ENCODE assay signal across 20 mouse cellular contexts in genomic region chr15:85173425-85173824, GRCm38 (mm10). TPM values are rescaled to one million over a fixed set of nuclear protein-coding genes. Genes with fewer than 3 reads are reported as not detected.
DNase-seq lines count a peak whose midpoint lies in the region; ATAC-seq and TF ChIP-seq lines count a peak whose summit lies in the region.
"Had no signal": no experiment of that assay in that cellular context is flagged by ENCODE, and none has a peak within 500 bp of the region (broad histone marks: within the 10 kb centered on the region; RNA-seq: fewer than 3 reads in every experiment).

No protein-coding gene starts in this region.

- WGBS in intestine, embryonic 14.5 days, result 53% methylated on average over 8 of the region's 8 CpGs
- 56% methylated on average over 8 of the region's 8 CpGs for WGBS in intestine, embryonic 16.5 days
- WGBS in embryonic facial prominence, embryonic 11.5 days, result 50% methylated on average over 8 of the region's 8 CpGs
- 78% methylated on average over 8 of the region's 8 CpGs for WGBS in midbrain, postnatal 0 days

- H3K9me3 ChIP-seq in intestine, embryonic 14.5 days (ENCODE audit: control insufficient read depth, low read length), result no peaks in the 10 kb centered on the region
- H3K9me3 ChIP-seq in intestine, embryonic 16.5 days (ENCODE audit: control insufficient read depth, low read length), result peaks cover 4% of the 10 kb centered on the region; the same call in 1 of the 2 replicates
- H3K9me3 ChIP-seq in embryonic facial prominence, embryonic 11.5 days (replicated peaks; ENCODE audit: control insufficient read depth, low read length), result no peaks in the 10 kb centered on the region
- H3K9me3 ChIP-seq in midbrain, postnatal 0 days (ENCODE audit: low read length), result no peaks in the 10 kb centered on the region
- H3K9me3 ChIP-seq: forebrain, embryonic 13.5 days had no signal

- no peak for ATAC-seq in intestine, embryonic 14.5 days (replicated peaks; ENCODE audit: low FRiP score, low TSS enrichment, low read depth)
- ATAC-seq in intestine, embryonic 16.5 days, result no peak
- ATAC-seq in embryonic facial prominence, embryonic 11.5 days (replicated peaks; ENCODE audit: insufficient number of reproducible peaks, low FRiP score, low TSS enrichment, low read depth), result 0 out of 2 replicates have a peak, but pooled peaks have one; percentile 62
- no peak for ATAC-seq in midbrain, postnatal 0 days (ENCODE audit: low FRiP score)
- ATAC-seq: forebrain, embryonic 13.5 days had no signal

- H3K36me3 ChIP-seq in intestine, embryonic 14.5 days (ENCODE audit: control insufficient read depth, insufficient read depth, low read length), result no peaks in the 10 kb centered on the region
- H3K36me3 ChIP-seq in intestine, embryonic 16.5 days (ENCODE audit: control insufficient read depth, insufficient read depth, low read length), result no peaks in the 10 kb centered on the region
- H3K36me3 ChIP-seq in embryonic facial prominence, embryonic 11.5 days (replicated peaks; ENCODE audit: control insufficient read depth, insufficient read depth, low read depth, low read length), result no peaks in the 10 kb centered on the region
- H3K36me3 ChIP-seq in midbrain, postnatal 0 days (ENCODE audit: insufficient read depth, low read length), result no peaks in the 10 kb centered on the region

- no peak for TF ChIP-seq CTCF in midbrain, postnatal 0 days (IDR thresholded peaks at IDR 0.05)

- no peak overlapping the region for H3K4me3 ChIP-seq in intestine, embryonic 14.5 days (ENCODE audit: low read depth, low read length)
- H3K4me3 ChIP-seq in intestine, embryonic 16.5 days (ENCODE audit: low read length), result no peak overlapping the region
- no peak overlapping the region for H3K4me3 ChIP-seq in embryonic facial prominence, embryonic 11.5 days (ENCODE audit: low read depth, low read length)
- H3K4me3 ChIP-seq in midbrain, postnatal 0 days (ENCODE audit: low read depth, low read length), result no peak overlapping the region
- H3K4me3 ChIP-seq: forebrain, embryonic 13.5 days had no signal

- peak; percentile 41 for DNase-seq in embryo, embryonic 11 days
- no peak for DNase-seq in embryo, embryonic 9.5 days (ENCODE audit: extremely low spot score)
- no peak for DNase-seq in intestine, embryonic 14.5 days (ENCODE audit: low spot score)
- DNase-seq in embryonic facial prominence, embryonic 11.5 days (ENCODE audit: low spot score), result peak; percentile 66
- DNase-seq in retina, embryonic 14.5 days (ENCODE audit: low spot score), result peak; percentile 19
- DNase-seq in midbrain, postnatal 0 days (ENCODE audit: low spot score), result no peak
- DNase-seq in gastrocnemius, adult 18-20 months (ENCODE audit: low spot score), result no peak
- DNase-seq: cerebellum, adult 8-10 months; gastrocnemius, postnatal 10 days; kidney, adult 8-10 months; midbrain, embryonic 14.5 days; right cerebral cortex, postnatal 4 days; thymus, postnatal 4 days had no signal

- no peak overlapping the region for H3K9ac ChIP-seq in intestine, embryonic 14.5 days (ENCODE audit: low read length)
- H3K9ac ChIP-seq in intestine, embryonic 16.5 days (ENCODE audit: low read depth, low read length), result no peak overlapping the region
- no peak overlapping the region for H3K9ac ChIP-seq in embryonic facial prominence, embryonic 11.5 days (replicated peaks; ENCODE audit: low read length)
- no peak overlapping the region for H3K9ac ChIP-seq in midbrain, postnatal 0 days (replicated peaks; ENCODE audit: low read length, poor library complexity, severe bottlenecking)
- H3K9ac ChIP-seq: forebrain, embryonic 13.5 days had no signal

- H3K4me1 ChIP-seq in intestine, embryonic 14.5 days (replicated peaks; ENCODE audit: control insufficient read depth, insufficient read depth, low read length), result 0 out of 2 replicates have a peak, but pooled peaks cover 8% of the 10 kb centered on the region
- H3K4me1 ChIP-seq in intestine, embryonic 16.5 days (ENCODE audit: control insufficient read depth, insufficient read depth, low read length), result peaks cover 3% of the 10 kb centered on the region; the same call in 1 of the 2 replicates
- H3K4me1 ChIP-seq in embryonic facial prominence, embryonic 11.5 days (ENCODE audit: control insufficient read depth, insufficient read depth, low read length), result no peaks in the 10 kb centered on the region; the same call in 1 of the 2 replicates
- H3K4me1 ChIP-seq in midbrain, postnatal 0 days (ENCODE audit: insufficient read depth, low read length), result no peaks in the 10 kb centered on the region
- H3K4me1 ChIP-seq: forebrain, embryonic 13.5 days had no signal

- no peaks in the 10 kb centered on the region for H3K27me3 ChIP-seq in intestine, embryonic 14.5 days (replicated peaks; ENCODE audit: control insufficient read depth, insufficient read depth, low read length)
- H3K27me3 ChIP-seq in intestine, embryonic 16.5 days (replicated peaks; ENCODE audit: control insufficient read depth, insufficient read depth, low read length), result no peaks in the 10 kb centered on the region
- no peaks in the 10 kb centered on the region for H3K27me3 ChIP-seq in embryonic facial prominence, embryonic 11.5 days (ENCODE audit: control insufficient read depth, insufficient read depth, low read length)
- no peaks in the 10 kb centered on the region for H3K27me3 ChIP-seq in midbrain, postnatal 0 days (ENCODE audit: insufficient read depth, low read length)
- H3K27me3 ChIP-seq: forebrain, embryonic 13.5 days had no signal

- peak overlapping the region; percentile 48; the same call in 1 of the 2 replicates for H3K27ac ChIP-seq in intestine, embryonic 14.5 days (ENCODE audit: low read depth)
- H3K27ac ChIP-seq in intestine, embryonic 16.5 days (ENCODE audit: low read length), result no peak overlapping the region; the same call in 1 of the 2 replicates
- 0 out of 2 replicates have a peak overlapping the region, but pooled peaks have one; percentile 28 for H3K27ac ChIP-seq in embryonic facial prominence, embryonic 11.5 days (replicated peaks; ENCODE audit: low read depth, low read length)
- H3K27ac ChIP-seq in midbrain, postnatal 0 days (ENCODE audit: low read depth, low read length), result no peak overlapping the region
- H3K27ac ChIP-seq: forebrain, embryonic 13.5 days; macrophage had no signal

- no peak overlapping the region; the same call in 1 of the 2 replicates for H3K4me2 ChIP-seq in intestine, embryonic 14.5 days (ENCODE audit: low read length)
- H3K4me2 ChIP-seq in intestine, embryonic 16.5 days (ENCODE audit: low read depth, low read length), result no peak overlapping the region
- no peak overlapping the region for H3K4me2 ChIP-seq in embryonic facial prominence, embryonic 11.5 days (ENCODE audit: low read depth, low read length)
- no peak overlapping the region for H3K4me2 ChIP-seq in midbrain, postnatal 0 days (ENCODE audit: low read depth, low read length, poor library complexity, severe bottlenecking)
- H3K4me2 ChIP-seq: forebrain, embryonic 13.5 days had no signal

RNA-seq across cellular contexts. Expression of gene Fbln1, which starts 32.3 kb away (rescaled TPM):
- 236 and 255 TPM in 2 replicates for polyA plus RNA-seq in intestine, embryonic 14.5 days (2014; fragmentation: Nextera tagmentation; extraction: Ambion mirVana)
- polyA plus RNA-seq in intestine, embryonic 16.5 days (2015; fragmentation: Nextera tagmentation; extraction: Ambion mirVana), result 189 and 191 TPM in 2 replicates
- polyA plus RNA-seq in embryonic facial prominence, embryonic 11.5 days (2014; fragmentation: Nextera tagmentation; extraction: Ambion mirVana), result 200 and 208 TPM in 2 replicates
- 57.8 and 64.5 TPM in 2 replicates for total RNA-seq in midbrain, postnatal 0 days (2014; rRNA removed)
- 46.2 and 48.5 TPM in 2 replicates for polyA plus RNA-seq in midbrain, postnatal 0 days (2015; fragmentation: Nextera tagmentation; extraction: Ambion mirVana)
- total RNA-seq in gastrocnemius, adult 18-20 months (2021), result 10 to 100 TPM in 1 of 2 experiments, 1 to 10 TPM in 1; 8.5 to 11.1 TPM
- polyA plus RNA-seq: macrophage had no signal

RNA-seq across cellular contexts. Expression of gene Ribc2, which starts 41.5 kb away (rescaled TPM):
- 0.20 and 0.40 TPM in 2 replicates for polyA plus RNA-seq in intestine, embryonic 14.5 days (2014; fragmentation: Nextera tagmentation; extraction: Ambion mirVana)
- polyA plus RNA-seq in intestine, embryonic 16.5 days (2015; fragmentation: Nextera tagmentation; extraction: Ambion mirVana), result 0.12 TPM in 1 of 2 replicates, not detected in the other
- polyA plus RNA-seq in embryonic facial prominence, embryonic 11.5 days (2014; fragmentation: Nextera tagmentation; extraction: Ambion mirVana), result 0.52 and 1.1 TPM in 2 replicates
- total RNA-seq in midbrain, postnatal 0 days (2014; rRNA removed), result 0.77 TPM in 1 of 2 replicates, not detected in the other
- polyA plus RNA-seq in midbrain, postnatal 0 days (2015; fragmentation: Nextera tagmentation; extraction: Ambion mirVana), result 0.80 and 0.93 TPM in 2 replicates
- not detected for total RNA-seq in gastrocnemius, adult 18-20 months (2021)
- total RNA-seq: adrenal gland, adult 18-20 months; gastrocnemius, postnatal 10 days; left cerebral cortex, postnatal 36 days had no signal
- polyA plus RNA-seq: liver, embryonic 16.5 days; macrophage had no signal

RNA-seq across cellular contexts. Expression of gene Smc1b, which starts 41.7 kb away (rescaled TPM):
- 0.22 and 0.23 TPM in 2 replicates for polyA plus RNA-seq in intestine, embryonic 14.5 days (2014; fragmentation: Nextera tagmentation; extraction: Ambion mirVana)
- 0.13 and 0.17 TPM in 2 replicates for polyA plus RNA-seq in intestine, embryonic 16.5 days (2015; fragmentation: Nextera tagmentation; extraction: Ambion mirVana)
- 0.11 and 0.18 TPM in 2 replicates for polyA plus RNA-seq in embryonic facial prominence, embryonic 11.5 days (2014; fragmentation: Nextera tagmentation; extraction: Ambion mirVana)
- 0.60 and 0.66 TPM in 2 replicates for total RNA-seq in midbrain, postnatal 0 days (2014; rRNA removed)
- polyA plus RNA-seq in midbrain, postnatal 0 days (2015; fragmentation: Nextera tagmentation; extraction: Ambion mirVana), result 0.18 and 0.39 TPM in 2 replicates
- not detected for total RNA-seq in gastrocnemius, adult 18-20 months (2021)
- total RNA-seq: adrenal gland, adult 18-20 months; left cerebral cortex, postnatal 36 days had no signal
- polyA plus RNA-seq: macrophage; neural tube, embryonic 11.5 days had no signal

Comparison
In these comparisons a context has a peak if more than half of its experiments do, and no peak if none do; other contexts are left out.
1. DNase-seq: peak in embryo, embryonic 11 days (single experiment), embryonic facial prominence, embryonic 11.5 days (single experiment) and retina, embryonic 14.5 days (single experiment); none in embryo, embryonic 9.5 days (single experiment), intestine, embryonic 14.5 days (single experiment), midbrain, postnatal 0 days (single experiment) and gastrocnemius, adult 18-20 months (single experiment).
2. H3K27ac ChIP-seq: peak in intestine, embryonic 14.5 days (single experiment) and embryonic facial prominence, embryonic 11.5 days (single experiment); none in intestine, embryonic 16.5 days (single experiment) and midbrain, postnatal 0 days (single experiment).